Mouse (Mus musculus): Measurements from ENCODE around the gene Ces2f.

DNA sequence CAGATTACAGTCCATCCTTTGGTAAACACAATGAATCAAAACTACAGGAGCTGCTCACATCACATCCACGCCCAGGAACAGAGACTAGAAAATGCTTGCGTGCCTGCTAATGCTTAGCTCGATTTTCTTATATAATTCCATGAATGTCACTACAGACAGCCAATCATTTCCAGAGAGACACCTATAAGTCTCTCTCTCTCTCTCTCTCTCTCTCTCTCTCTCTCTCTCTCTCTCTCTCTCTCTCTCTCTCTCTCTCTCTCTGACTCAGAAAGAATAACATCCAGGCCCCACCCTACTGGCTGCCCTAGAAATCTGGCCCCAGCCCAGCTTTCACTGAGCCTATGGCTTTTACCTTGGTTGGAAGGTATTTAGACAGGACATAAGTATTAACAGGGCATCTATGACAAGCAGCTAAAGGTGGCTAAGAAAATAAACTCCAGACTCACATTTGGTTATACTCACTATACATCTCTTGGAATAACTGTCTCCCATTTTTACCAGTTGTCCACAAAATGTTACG, 16.3 kb downstream of the Ces2f start:
- TF ChIP-seq CTCF (IDR thresholded peaks at IDR 0.05; ENCODE audit: low read depth): no peak
- no peak for TF ChIP-seq EP300 (IDR thresholded peaks at IDR 0.05; ENCODE audit: low read depth)

All from liver, postnatal 0 days (tissue).